16 mouse cellular contexts compared by ENCODE assay signal in the genomic region with DNA sequence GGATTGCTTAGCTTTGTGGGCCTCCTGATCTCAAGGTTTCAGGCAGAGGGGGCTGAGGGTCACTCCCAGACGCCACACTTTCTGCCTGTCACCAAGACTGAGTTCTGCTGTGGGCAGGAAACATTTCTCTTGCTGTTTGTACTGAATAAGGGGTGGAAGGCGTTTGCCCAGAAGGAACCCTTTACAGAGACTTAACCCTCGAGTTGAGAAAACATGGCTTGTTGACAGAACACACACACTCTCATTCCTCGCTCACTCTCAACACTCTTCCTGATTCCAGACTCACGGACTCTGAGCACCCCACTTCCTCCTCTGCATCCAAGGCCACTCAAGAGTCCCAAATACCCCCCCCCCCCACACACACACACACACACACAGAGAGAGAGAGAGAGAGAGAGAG. TPM values are rescaled to one million over a fixed set of nuclear protein-coding genes. Genes with fewer than 3 reads are reported as not detected.
A peak's percentile ranks its signal among the peaks of the same experiment; 100 is the strongest.
DNase-seq lines count a peak whose midpoint lies in the region; ATAC-seq and TF ChIP-seq lines count a peak whose summit lies in the region.
"Had no signal": no experiment of that assay in that cellular context is flagged by ENCODE, and none has a peak within 500 bp of the region (broad histone marks: within the 10 kb centered on the region; RNA-seq: fewer than 3 reads in every experiment).

No protein-coding gene starts in this region.

- no peak overlapping the region for H3K4me3 ChIP-seq in hindbrain, embryonic 12.5 days
- no peak overlapping the region for H3K4me3 ChIP-seq in hindbrain, embryonic 14.5 days (replicated peaks; ENCODE audit: low read length)
- no peak overlapping the region for H3K4me3 ChIP-seq in neural tube, embryonic 13.5 days
- no peak overlapping the region for H3K4me3 ChIP-seq in lung, postnatal 0 days (ENCODE audit: low read depth, low read length)
- H3K4me3 ChIP-seq: intestine, embryonic 15.5 days; left cerebral cortex, adult 2 months; liver, embryonic 12.5 days had no signal

- H3K9me3 ChIP-seq in hindbrain, embryonic 12.5 days (replicated peaks), result no peaks in the 10 kb centered on the region
- no peaks in the 10 kb centered on the region for H3K9me3 ChIP-seq in hindbrain, embryonic 14.5 days (ENCODE audit: control insufficient read depth, low read length)
- no peaks in the 10 kb centered on the region for H3K9me3 ChIP-seq in neural tube, embryonic 13.5 days
- H3K9me3 ChIP-seq in lung, postnatal 0 days (ENCODE audit: low read length), result no peaks in the 10 kb centered on the region
- H3K9me3 ChIP-seq: intestine, embryonic 15.5 days; liver, embryonic 12.5 days had no signal

- H3K4me1 ChIP-seq in hindbrain, embryonic 12.5 days, result peaks cover 54% of the 10 kb centered on the region
- H3K4me1 ChIP-seq in hindbrain, embryonic 14.5 days (replicated peaks; ENCODE audit: control insufficient read depth, insufficient read depth, low read length), result peaks cover 10% of the 10 kb centered on the region; the same call in 1 of the 2 replicates
- H3K4me1 ChIP-seq in neural tube, embryonic 13.5 days (replicated peaks), result peaks cover 77% of the 10 kb centered on the region
- H3K4me1 ChIP-seq in lung, postnatal 0 days (ENCODE audit: insufficient read depth, low read depth, low read length), result no peaks in the 10 kb centered on the region; the same call in 1 of the 2 replicates
- H3K4me1 ChIP-seq: liver, embryonic 12.5 days had no signal

- no peak for DNase-seq in hindbrain, embryonic 14.5 days (ENCODE audit: low spot score)
- no peak for DNase-seq in neural tube, embryonic 10.5 days (ENCODE audit: extremely low spot score, low spot score)
- peak; percentile 84 for DNase-seq in lung, postnatal 0 days (ENCODE audit: low spot score)
- DNase-seq in left cerebral cortex, postnatal 10 days (ENCODE audit: extremely low spot score in 1 of 2, low spot score in 2 of 2), result no peak
- no peak for DNase-seq in cerebellum, adult 9-11 months
- no peak for DNase-seq in heart, postnatal 10 days
- DNase-seq: adrenal gland, adult 8-10 months; B cell, adult 2 months; cerebellum, adult 8-10 months; heart, adult 18-20 months; thymus, adult 18-20 months had no signal

- peaks cover 23% of the 10 kb centered on the region for H3K27me3 ChIP-seq in hindbrain, embryonic 12.5 days
- H3K27me3 ChIP-seq in hindbrain, embryonic 14.5 days (ENCODE audit: control insufficient read depth, insufficient read depth, low read length), result peaks cover 11% of the 10 kb centered on the region; the same call in 1 of the 2 replicates
- H3K27me3 ChIP-seq in neural tube, embryonic 13.5 days, result peaks cover 12% of the 10 kb centered on the region; the same call in 1 of the 2 replicates
- H3K27me3 ChIP-seq in lung, postnatal 0 days (replicated peaks; ENCODE audit: insufficient read depth, low read length), result peaks cover 17% of the 10 kb centered on the region

- TF ChIP-seq EP300 in lung, postnatal 0 days (IDR thresholded peaks at IDR 0.05), result peak; percentile 62

- H3K27ac ChIP-seq in hindbrain, embryonic 12.5 days, result 0 out of 2 replicates have a peak overlapping the region, but pooled peaks have one; percentile 57
- H3K27ac ChIP-seq in hindbrain, embryonic 14.5 days, result no peak overlapping the region
- peak overlapping the region; percentile 69 for H3K27ac ChIP-seq in neural tube, embryonic 13.5 days (replicated peaks)
- H3K27ac ChIP-seq in lung, postnatal 0 days (ENCODE audit: low read length), result peak overlapping the region; percentile 76
- H3K27ac ChIP-seq: intestine, embryonic 15.5 days; left cerebral cortex, adult 2 months; liver, embryonic 12.5 days had no signal

- no peak for TF ChIP-seq CTCF in lung, postnatal 0 days (IDR thresholded peaks at IDR 0.05)

- 62% methylated on average over 5 of the region's 5 CpGs for WGBS in hindbrain, embryonic 12.5 days
- 52% methylated on average over 5 of the region's 5 CpGs for WGBS in hindbrain, embryonic 14.5 days
- WGBS in neural tube, embryonic 13.5 days, result 62% methylated on average over 5 of the region's 5 CpGs
- WGBS in lung, postnatal 0 days, result 13% methylated on average over 5 of the region's 5 CpGs

- H3K36me3 ChIP-seq in hindbrain, embryonic 12.5 days, result no peaks in the 10 kb centered on the region
- H3K36me3 ChIP-seq in hindbrain, embryonic 14.5 days (replicated peaks; ENCODE audit: control insufficient read depth, insufficient read depth), result no peaks in the 10 kb centered on the region
- H3K36me3 ChIP-seq in neural tube, embryonic 13.5 days, result no peaks in the 10 kb centered on the region
- no peaks in the 10 kb centered on the region for H3K36me3 ChIP-seq in lung, postnatal 0 days (ENCODE audit: insufficient read depth, low read length)
- H3K36me3 ChIP-seq: intestine, embryonic 15.5 days; liver, embryonic 12.5 days had no signal

- H3K9ac ChIP-seq in hindbrain, embryonic 12.5 days, result peak overlapping the region; percentile 8; the same call in 1 of the 2 replicates
- no peak overlapping the region for H3K9ac ChIP-seq in hindbrain, embryonic 14.5 days
- peak overlapping the region; percentile 56; the same call in 1 of the 2 replicates for H3K9ac ChIP-seq in neural tube, embryonic 13.5 days
- H3K9ac ChIP-seq in lung, postnatal 0 days (replicated peaks; ENCODE audit: low read depth), result no peak overlapping the region
- H3K9ac ChIP-seq: intestine, embryonic 15.5 days; liver, embryonic 12.5 days had no signal

- peak overlapping the region; percentile 97; the same call in 1 of the 2 replicates for H3K4me2 ChIP-seq in hindbrain, embryonic 12.5 days (replicated peaks)
- no peak overlapping the region for H3K4me2 ChIP-seq in hindbrain, embryonic 14.5 days (replicated peaks)
- H3K4me2 ChIP-seq in neural tube, embryonic 13.5 days, result peak overlapping the region; percentile 93
- no peak overlapping the region for H3K4me2 ChIP-seq in lung, postnatal 0 days (replicated peaks; ENCODE audit: low read depth, low read length)
- H3K4me2 ChIP-seq: intestine, embryonic 15.5 days; liver, embryonic 12.5 days had no signal

- intact Hi-C loops in left cerebral cortex, postnatal 10 days (cut with DNase I), result no loop called here
- intact Hi-C loops in heart, postnatal 10 days (cut with DNase I), result no loop called here

- no peak for ATAC-seq in hindbrain, embryonic 12.5 days (ENCODE audit: low FRiP score)
- no peak for ATAC-seq in hindbrain, embryonic 14.5 days (ENCODE audit: low FRiP score)
- no peak for ATAC-seq in neural tube, embryonic 13.5 days (ENCODE audit: low read depth)
- ATAC-seq in lung, postnatal 0 days, result peak; percentile 80
- ATAC-seq: intestine, embryonic 15.5 days; liver, embryonic 12.5 days had no signal

RNA-seq across cellular contexts. Expression of a gene that starts 3.3 kb away (rescaled TPM):
- 15.2 and 20.2 TPM in 2 replicates for polyA plus RNA-seq in hindbrain, embryonic 12.5 days (2016; fragmentation: Nextera tagmentation; extraction: Ambion mirVana)
- 7.9 and 10.0 TPM in 2 replicates for polyA plus RNA-seq in hindbrain, embryonic 14.5 days (2014; fragmentation: Nextera tagmentation; extraction: Ambion mirVana)
- polyA plus RNA-seq in neural tube, embryonic 13.5 days (2015; fragmentation: Nextera tagmentation; extraction: Ambion mirVana), result 13.2 and 18.2 TPM in 2 replicates
- polyA plus RNA-seq in lung, postnatal 0 days (2015; fragmentation: Nextera tagmentation; extraction: Ambion mirVana), result 25.7 and 27.8 TPM in 2 replicates
- 1 to 10 TPM; 5.4 to 6.8 TPM for total RNA-seq in left cerebral cortex, postnatal 10 days (2021)
- 1 to 10 TPM; 2.7 to 3.3 TPM for total RNA-seq in heart, postnatal 10 days (2021)

Comparison
In these comparisons a context has a peak if more than half of its experiments do, and no peak if none do; other contexts are left out.
1. H3K4me2 ChIP-seq: peak in hindbrain, embryonic 12.5 days (single experiment) and neural tube, embryonic 13.5 days (single experiment); none in hindbrain, embryonic 14.5 days (single experiment) and lung, postnatal 0 days (single experiment).
2. H3K9ac ChIP-seq: peak in hindbrain, embryonic 12.5 days (single experiment) and neural tube, embryonic 13.5 days (single experiment); none in hindbrain, embryonic 14.5 days (single experiment) and lung, postnatal 0 days (single experiment).